Mouse (Mus musculus) left cerebral cortex, postnatal 36 days (tissue): ENCODE measurements around the gene Capza2. TPM values are rescaled to one million over a fixed set of nuclear protein-coding genes. Genes with fewer than 3 reads are reported as not detected.
A peak's percentile ranks its signal among the peaks of the same experiment; 100 is the strongest.

Source experiments
- DNase-seq, 2 experiments: peaks; one replicate each; pipeline ENCODE4 v3.0.0; 2021 to 2022; ENCODE audit warnings: low spot score in 2 of 2, mixed read lengths in 1 of 2
- intact Hi-C: fragments of 180-260 bp; cut with DNase I; formaldehyde crosslinking; loops from one replicate; pipeline ENCODE4 v1.15.1; 2025
- total RNA-seq, 2 experiments: library from RNA; stranded (reverse); gene quantifications; 2 replicates each; pipeline ENCODE4 v1.2.3; 2021

The Capza2 gene
- 100 to 1,000 TPM; 229 to 230 TPM for total RNA-seq

DNA sequence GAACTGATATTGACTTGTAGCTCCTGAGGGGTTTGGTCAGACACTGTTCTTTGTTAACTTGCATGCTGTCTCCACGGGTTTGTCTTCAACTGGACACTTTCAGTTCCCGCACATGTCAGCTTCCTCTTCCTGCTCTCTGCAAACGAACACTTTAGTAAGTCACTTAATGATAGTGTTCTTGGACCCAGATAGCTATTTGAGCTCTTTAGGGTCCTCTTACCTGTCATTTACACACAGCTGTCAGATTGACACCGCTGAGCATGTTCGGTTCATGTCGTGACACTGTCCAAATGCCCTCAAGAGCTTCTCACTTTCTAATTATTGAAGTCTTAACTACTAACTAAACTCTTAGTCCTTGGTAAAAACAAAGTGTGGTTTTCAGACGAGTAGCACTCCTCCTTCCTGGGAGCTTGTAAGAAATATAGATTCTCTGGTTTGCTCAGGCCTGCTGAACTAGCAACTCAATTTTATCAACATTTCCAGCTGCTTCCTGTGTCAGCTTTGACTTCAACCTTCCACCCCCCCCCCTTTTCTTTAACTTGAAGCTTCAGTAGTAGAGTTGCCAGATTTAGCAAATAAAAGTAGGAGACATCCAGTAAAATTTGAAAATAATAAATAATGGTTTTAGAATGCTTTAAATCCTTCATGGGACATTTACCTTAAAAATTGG lies at the start of gene Capza2:
Gene Capza2, plus strand, starts transcription at position 620 of the 670 bp plus-strand sequence.
- intact Hi-C loops, result no loop called here
- DNase-seq, result no peak

DNA sequence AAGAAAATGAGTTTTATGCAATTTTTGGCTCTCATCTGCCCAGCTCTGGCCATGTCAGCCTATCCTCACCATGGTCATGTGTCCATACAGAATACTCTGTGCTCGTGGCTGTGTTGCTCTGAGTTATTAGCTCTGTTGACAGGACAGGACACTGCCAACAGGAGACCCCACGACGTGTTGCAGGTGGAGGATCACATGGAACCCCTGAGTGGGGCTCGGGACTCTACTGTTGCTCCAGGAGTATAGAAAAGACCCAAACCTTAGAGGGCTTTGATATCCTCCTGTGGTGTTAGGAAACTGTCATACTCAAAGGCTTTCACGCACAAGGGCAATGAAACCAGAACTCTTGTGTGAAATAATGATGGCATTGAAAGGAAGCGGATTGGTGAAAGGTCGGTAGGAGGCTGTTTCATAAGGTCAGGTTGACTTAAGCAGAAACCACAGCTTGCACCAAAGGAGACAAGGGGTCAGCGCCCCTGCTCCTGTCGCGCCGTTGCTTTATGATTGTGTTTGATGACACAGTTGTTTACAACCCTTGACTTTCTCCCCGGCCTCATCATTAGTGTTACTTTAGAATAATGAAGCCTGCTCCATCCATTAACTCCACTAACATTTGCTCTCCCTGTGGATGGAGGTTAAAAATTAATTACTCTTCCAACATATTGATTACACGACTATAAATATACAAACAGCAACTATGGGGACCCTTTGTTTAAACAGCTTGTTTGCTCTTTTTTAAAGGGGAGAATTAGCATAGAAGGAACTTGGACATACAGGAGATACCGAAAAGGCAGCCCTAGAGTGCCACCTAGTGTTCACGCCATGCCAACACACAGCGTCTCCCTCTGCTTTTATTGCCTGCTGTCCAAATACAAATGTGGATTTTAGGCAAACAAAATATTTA lies 46.7 kb upstream of the Capza2 start:
- intact Hi-C loops, result loop anchor here (2.0 to 5.0 kb wide), 4 partner anchors 127 to 562 kb away; partner anchors contain the start of gene Met
- DNase-seq, result peak; percentile 67 to 74

DNA sequence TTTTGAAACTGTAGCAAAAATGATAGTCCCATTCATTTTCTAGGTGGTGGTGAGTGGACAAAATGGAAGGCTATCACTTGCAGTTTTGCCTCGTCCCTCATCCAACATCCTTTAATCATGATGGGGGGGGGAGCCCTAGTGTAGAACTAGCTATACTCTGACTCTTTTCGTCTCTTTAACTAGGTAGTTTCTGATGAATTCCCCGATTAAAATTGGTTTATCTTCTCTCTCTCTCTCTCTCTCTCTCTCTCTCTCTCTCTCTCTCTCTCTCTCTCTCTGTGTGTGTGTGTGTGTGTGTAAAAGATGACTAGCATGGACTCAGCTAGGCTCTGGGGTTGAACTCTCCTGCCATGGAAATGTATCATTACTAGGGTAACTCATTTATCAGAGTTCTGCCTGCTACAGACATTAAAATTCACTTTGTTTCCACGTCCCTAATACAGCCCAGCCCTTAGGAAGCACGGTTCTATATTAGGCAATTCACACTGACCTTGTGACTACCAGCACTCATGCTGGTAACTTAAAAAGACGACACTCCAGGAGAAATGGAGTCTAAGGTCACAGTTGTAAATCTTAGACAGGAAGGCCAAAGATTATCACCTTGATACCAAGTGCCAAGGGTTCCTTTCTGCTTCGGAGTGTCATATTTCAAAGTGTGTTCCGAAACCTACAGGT lies 45.9 kb upstream of the Capza2 start:
- DNase-seq, result no peak
- intact Hi-C loops, result loop anchor here (2.0 to 5.0 kb wide), 4 partner anchors 128 to 563 kb away; partner anchors contain the start of gene Met

DNA sequence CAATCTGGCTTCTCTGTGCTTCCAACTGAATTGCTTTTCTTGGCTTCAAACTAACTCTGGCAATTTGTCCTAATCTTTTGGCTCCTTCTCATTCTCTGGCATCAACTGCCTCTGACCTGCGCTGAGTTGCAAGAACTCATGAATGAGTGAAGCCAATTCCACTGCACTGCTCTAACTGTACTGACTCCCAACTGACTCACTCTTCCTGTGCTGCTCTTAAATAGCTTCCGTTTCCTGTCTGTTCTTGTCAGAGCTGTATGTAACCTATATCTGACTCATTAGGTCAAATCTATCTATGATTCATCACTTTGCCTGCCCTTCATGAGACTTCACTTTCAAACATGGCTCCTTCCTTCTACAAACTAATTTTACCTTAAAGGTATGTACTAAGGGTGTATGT lies 42.1 kb upstream of the Capza2 start:
- no peak for DNase-seq
- intact Hi-C loops, result no loop called here

DNA sequence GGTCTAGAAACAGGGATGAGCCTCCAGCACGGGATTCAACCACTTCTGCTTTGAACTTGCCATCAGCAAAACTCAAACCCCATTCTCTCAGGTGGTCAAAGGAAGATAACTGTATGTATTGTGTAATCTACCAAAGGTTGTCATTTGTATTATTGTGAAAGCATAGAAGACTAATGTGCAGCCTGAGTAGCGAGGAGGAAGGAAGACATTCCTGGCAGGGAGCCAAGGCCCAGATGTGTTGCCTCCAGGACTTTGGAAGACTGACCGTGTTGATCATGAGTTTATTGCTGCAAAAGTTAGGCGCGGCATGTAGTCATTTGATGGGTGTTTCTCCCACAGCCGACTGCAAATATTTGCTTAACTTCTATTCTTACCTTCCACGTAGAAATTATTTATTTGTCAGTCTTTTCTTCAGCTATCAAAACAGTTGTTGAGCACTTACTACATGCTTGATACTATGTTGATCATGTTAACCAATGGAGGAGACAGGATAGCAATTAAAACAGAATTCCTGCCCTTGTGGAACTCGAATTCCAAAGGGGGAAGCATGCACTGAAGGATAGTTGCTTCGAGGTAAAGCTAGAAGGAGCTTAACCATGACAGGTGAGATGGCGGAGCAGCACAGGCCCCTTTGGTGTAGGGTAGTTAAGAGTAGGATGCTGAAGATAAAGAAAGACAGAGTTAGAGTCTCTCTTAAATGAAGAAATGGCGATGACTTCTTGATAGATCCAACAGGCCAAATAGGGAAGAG lies 40.1 kb upstream of the Capza2 start:
- intact Hi-C loops, result no loop called here
- DNase-seq, result no peak

DNA sequence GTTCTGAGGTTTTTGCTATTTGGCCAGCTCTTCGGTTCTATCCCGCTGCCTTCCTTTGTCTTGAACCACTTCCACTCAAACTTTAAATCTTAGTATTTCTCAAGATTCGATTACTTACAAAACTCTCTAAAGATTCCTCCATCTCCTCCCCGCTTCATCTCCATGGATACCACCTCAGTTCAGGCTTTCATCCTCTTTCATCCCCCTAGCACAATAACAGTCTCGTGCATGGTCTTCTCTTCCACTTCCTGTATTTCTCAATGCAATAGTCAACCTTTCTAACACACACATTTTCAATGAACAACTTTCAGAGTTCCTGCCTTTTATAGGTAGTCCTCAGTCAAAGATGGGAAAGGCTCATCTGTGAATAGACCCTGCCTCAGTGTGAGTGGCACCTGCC lies 36.7 kb upstream of the Capza2 start:
- no peak for DNase-seq
- intact Hi-C loops, result no loop called here

DNA sequence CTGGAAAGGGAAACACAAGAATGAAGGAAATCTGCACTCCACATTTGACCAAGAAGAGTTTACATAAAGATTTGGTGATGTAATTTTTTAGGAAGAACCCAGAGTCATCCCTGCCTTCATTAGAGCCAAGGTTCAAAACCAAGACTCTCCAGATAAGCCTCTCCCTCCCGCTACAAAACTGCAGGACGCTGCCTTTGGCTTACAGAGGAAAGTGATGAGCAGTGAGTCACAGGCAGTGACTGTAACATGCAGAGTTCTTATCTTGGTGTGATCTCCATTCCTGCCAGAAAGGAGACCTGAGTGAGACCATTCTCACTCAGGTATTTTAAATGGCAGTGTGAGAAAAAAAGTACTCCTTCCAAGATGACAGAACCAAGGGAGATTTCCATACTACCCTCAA lies 34.5 kb upstream of the Capza2 start:
- intact Hi-C loops, result no loop called here
- no peak for DNase-seq

DNA sequence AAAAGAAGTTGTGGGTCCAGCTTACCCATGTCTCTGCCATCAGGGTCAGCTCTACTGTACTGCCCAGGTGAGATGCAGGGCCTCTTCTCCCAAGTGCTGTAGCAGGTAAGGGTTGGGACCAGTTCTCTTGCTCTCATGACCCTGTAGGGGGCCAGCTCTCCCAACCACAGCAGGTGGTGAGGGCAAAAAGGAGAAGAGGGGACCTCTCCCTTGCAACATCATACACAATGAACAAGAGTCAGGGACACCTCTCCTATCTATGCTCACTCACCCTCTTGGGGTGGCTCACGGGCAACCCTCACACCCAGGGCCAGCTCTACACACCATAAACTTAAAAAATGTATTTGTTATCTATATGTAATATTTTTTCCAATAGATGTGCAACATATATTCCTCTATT lies 29.1 kb upstream of the Capza2 start:
- intact Hi-C loops, result no loop called here
- DNase-seq, result no peak

DNA sequence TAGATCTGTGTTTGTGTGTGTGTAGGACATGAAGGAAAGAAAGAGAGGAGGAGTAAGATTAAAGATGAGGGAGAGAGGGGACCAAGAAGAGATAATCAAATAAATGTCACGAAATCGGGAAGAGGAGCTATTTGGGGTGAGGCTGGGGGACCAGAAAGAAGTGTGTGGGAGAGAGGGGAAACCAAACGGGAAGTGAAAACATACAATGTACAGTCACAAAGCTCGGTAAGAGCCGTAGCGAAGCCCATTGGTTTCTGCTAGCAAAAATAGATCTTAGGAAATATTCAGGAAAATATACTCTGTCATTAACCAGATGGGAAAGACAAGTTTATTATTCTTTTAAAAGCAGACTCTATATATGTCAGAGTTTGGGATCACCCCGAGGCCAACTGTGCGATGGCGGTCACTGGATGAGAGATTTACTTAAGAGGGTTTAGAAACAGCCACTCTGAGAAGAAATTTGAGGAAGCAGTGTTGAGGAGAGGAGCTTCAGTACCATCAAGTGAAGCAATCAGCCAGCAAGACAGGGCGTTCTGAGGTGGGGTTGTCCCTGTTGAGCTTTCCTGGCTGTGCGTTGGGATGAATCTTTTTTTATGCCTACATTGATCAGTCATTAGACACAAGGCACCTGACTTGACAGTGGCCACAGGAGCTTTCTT lies 24.6 kb upstream of the Capza2 start:
- intact Hi-C loops, result no loop called here

DNA sequence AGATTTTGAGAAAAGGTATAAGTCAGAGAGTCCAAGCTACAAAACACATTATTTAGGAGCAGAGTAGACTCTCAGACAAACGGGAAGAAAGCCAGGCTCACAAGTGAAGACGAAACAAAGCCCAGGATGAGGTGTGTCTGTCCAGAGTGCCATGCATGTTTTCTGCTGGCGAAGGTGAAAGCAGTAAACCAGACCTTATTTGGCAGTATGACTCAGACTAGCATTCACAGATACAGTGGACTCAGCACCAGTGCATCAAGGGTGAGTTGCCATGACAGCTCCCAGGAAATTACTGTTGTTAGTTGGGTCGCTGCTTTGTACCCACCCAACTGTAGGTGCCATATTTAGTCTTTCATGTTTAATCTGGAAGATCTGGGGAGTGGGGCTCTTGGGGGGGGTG lies 23.4 kb upstream of the Capza2 start:
- intact Hi-C loops, result no loop called here
- DNase-seq, result no peak

More for the DNA sequence above, 24.6 kb upstream of the Capza2 start:
- no peak for DNase-seq

DNA sequence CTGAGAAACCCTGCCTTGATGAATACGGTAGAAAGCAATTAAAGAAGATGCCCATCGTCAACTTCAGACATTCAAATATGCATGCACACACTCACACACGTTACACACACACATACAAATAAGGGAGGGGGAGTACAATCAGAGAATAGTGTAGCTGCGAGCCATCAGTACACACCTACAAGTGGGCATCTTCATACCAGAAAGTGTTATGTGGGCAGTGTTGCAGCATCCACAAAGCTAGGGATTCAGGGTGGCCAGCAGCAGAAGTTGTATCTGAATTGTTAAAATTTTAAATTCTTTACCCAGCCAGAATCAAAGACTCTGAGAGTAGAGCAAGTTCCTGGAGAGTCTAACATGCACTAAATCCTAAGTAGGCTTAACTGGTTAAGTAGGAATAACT lies 15.2 kb upstream of the Capza2 start:
- intact Hi-C loops, result no loop called here

DNA sequence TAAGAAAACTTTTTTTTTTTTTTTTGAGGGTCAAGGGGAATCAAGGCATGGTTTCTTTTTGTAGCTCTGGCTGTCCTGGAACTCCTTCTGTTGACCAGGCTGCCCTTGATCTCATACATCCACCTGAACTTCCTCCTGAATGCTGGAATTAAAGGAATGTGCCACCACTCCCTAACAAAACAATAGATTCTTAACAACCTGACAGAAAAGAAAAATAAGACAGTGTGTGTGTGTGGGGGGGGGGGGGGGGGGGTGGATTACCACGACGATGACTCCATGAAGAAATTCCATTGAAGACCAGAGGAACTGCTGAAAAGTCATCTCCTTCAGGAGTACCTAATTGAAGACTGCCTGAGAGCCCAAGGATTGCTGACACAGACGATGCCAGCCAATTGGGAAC lies 14.6 kb upstream of the Capza2 start:
- intact Hi-C loops, result no loop called here
- DNase-seq, result no peak

More for the DNA sequence above, 15.2 kb upstream of the Capza2 start:
- DNase-seq, result no peak

DNA sequence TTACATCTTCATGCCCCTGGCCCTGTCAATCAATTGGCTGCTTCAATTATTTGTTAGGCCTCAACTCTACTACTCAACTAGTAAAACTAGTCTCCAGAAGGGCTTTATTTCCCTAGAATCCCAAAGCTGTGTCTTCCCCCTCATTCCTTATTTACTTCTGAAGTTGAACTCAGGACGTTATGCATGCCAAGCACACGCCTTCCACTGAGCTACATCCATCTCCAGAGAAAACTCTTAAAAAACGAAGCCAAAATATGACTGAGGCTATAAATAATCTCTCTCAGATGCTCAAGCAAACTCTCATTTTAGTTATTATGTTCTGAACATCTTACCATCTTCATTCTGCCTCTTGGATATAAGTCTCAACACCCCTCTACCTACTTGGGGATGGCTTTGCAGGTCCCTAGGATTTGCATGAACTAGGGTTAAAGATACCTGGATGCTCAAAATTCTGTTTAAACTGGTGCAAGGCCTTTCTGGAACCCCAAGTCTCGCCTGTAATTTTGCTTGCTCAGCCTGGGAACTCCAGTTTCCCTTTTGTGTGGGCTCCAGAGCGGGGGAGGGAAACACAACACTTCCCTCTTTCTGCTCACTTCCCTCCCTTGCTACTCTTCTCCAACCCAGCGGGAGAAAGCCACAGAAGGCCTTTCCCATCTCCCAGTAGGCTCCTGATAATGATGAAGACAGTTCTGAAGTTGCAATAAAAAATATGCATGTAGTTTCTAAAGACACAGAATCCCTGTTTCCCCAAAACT lies 7.2 kb upstream of the Capza2 start:
- peak in 1 of 2 experiments; percentile 24 for DNase-seq
- intact Hi-C loops, result no loop called here

DNA sequence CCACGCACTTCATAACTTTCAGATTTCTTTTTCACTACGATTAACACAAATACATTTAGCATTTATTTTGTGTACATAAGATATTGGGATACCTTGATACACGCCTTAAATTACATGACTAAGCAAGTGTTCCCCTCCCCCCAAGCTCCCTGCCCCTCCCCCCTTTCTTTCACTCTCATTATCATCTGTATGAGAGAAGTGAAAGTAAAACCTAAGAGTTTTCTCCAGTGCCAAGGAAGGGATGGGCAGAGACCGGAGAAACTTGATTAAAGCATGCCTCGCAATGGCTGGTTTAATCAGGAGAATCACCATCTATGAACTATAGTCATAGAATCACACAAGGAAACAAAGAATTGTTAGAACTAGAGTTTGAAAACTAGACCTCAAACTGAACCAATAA lies 6.3 kb upstream of the Capza2 start:
- intact Hi-C loops, result no loop called here
- DNase-seq, result no peak

DNA sequence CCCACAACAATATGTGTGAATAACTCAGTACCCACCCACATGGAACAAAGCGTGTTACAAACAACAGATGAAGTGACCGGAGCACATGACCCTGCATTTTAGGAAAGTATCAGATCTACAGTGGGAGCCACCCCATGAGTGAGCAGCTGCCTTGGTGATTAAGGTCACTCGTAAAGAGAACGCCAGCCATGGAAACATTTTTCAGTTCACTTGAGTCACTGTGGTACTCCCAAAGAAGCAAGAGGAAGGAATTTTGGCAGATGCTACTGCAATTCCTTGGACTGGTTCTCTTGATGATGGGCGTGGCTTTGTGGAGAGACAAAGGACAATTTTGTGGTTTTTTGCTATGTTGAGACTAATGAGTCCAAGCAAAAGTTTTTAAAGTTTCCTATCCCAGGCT lies 4.4 kb upstream of the Capza2 start:
- intact Hi-C loops, result no loop called here
- no peak for DNase-seq

DNA sequence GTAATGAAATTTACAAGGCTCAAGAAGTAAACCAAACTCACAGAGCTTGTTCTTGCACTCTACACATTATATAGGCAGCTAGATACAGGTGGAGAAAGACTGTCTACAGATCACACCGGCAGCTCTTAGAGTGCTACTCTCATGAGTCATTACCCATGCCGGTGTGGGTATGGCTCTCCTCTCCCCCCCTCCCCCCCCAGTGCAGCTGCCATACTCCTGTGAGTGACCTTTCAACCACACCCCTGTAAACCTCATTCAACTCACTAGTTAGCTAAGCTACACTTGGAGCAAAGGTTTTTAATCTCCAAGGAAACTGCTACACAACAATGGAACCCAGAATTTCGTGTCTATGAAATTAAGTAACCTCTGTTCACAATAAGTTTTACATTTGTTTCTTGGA lies 2.2 kb upstream of the Capza2 start:
- DNase-seq, result no peak
- intact Hi-C loops, result no loop called here

DNA sequence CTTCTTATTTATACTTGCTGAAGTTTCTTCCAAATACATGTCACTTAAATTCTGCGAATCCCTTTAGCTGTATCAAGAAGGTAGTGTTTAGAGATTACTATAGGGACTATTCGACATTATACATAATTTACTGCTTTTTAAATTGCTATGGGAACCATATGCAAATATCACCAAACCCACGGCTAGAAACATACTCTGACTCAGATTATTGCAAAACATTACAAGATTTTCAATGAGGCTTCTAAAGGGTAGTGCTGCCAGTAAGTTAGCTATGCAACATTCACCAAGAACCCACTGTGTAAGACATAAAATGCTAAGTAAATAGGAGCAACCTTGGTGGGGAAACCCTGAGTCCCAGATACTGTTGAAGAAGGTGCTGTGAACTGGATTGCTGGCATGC lies 1.0 kb upstream of the Capza2 start:
- intact Hi-C loops, result no loop called here
- DNase-seq, result no peak

DNA sequence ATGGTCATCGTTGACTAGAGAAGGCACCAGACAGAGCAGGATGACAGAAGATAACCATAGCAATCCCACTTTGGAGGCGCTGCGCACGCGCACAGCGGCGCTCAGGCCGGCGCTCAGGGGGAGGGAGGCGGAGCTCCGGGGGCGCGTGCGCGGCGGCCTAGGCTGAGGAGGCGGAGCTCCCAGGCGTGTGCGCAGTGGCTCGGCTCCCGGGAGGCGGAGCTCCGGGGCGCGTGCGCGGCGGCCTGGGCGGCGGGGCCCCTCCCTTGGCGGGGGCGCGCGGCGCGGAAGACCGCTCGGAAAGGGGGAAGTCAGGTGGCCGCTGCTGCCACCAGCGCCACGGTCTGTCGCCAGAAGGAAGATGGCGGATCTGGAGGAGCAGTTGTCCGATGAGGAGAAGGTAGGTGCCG lies 733 bp downstream of the Capza2 start:
- intact Hi-C loops, result no loop called here
- DNase-seq, result peak; percentile 93 to 97
